Mouse (Mus musculus): Measurements from ENCODE around the gene Gm10697.
"Not testable (repeated sequence)": the region's sequence is repeated elsewhere in the genome, so short reads cannot be mapped to it uniquely, and the experiment has no call there.

Gene Gm10697

DNA sequence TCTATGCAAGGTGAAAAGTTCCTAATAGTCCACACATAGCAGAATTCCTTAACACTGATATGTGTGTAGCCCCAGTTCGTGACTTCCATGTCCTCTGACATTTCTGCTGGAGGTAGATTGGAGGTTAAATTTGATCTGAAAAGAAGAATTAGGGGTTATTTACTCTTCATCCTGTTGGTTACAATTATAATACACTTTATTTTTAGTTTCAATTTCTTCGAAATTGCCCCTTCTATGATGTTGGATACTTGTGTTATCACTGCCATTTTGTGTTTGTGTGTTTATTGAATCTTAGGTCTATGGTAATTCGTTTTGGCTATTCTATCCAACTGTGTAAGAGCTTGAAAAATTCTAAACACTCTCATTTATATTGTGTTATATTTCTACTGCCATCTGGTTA lies at the start of gene Gm10697:
Gene Gm10697, minus strand, starts transcription at position 101 of the 400 bp plus-strand sequence.
- DNase-seq (ENCODE audit: low read depth) = not testable (repeated sequence)

GRCm38 (mm10) chr3:94115071-94115470 lies 42.6 kb upstream of the Gm10697 start:
- DNase-seq (ENCODE audit: low read depth) = not testable (repeated sequence)

DNA sequence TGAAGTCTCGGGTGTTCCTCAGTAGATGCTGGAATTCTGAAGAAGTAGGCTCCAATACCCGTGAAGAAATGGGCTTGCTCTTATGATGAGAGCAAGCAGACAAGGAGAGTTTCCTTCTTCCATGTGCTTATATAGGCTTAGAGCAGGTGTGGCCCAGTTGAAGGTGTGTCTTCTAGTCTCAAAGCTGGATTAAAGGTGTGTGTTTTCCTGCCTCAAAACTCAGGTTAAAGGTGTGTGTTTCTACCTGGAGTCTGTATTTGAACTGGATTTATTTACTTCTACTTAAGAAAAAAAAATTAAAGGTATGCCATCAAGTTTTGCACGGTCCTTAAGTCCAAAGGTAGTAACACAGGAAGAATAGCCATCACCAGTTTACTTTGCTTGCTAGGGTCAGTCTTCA lies 17.7 kb downstream of the Gm10697 start, which contains the start of gene Gm9125:
Gene Gm9125, minus strand, starts transcription at position 101 of the 400 bp plus-strand sequence.
- not testable (repeated sequence) for DNase-seq (ENCODE audit: low read depth)

DNA sequence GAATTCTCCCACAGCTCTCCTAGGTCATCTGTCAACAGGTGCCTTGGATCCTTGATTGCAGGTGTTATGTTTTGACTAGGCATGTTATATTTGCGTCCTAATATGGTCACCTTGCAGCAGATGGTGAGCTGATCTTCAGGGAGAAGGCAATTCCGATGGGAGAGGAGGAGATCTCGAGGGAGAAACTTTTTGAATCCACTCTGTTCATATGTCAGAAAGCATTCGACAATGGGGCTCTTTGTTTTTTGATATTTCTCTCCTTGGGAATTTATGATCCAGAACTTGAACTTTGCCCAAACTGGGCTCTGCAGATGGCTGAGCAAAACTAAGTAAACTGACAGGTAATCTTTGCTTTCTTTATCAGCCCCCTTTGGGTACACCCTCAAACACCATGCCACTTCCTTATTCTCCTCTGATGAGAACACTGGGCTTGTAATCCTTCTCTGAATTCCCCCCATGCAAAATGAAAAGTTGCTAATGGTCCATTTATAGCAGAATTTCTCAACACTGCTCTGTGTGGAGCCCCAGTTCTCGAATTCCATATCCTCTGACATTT lies 22.8 kb downstream of the Gm10697 start:
- DNase-seq (ENCODE audit: low read depth) = not testable (repeated sequence)

GRCm38 (mm10) chr3:94038241-94038640 lies 34.2 kb downstream of the Gm10697 start:
- DNase-seq (ENCODE audit: low read depth) = not testable (repeated sequence)

DNA sequence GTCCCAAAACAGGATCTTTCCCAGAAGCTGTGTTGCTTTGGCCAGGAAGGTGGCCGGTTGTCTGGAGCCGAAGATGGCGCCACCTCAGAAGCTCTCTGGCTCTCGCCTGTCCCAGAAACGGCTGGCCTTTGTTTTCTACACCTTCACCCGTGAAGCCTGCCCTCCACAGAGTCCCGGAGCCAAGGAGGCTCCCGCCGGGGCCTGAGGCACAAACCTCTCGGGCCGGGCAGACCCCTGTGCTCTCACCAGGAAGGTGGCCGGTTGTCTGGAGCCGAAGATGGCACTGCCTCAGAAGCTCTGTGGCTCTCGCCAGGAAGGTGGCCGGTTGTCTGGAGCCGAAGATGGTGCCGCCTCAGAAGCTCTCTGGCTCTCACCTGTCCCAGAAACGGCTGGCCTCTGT lies 38.0 kb downstream of the Gm10697 start:
- DNase-seq (ENCODE audit: low read depth) = not testable (repeated sequence)
